Mouse (Mus musculus): ENCODE results near the gene Ube2b. TPM values are rescaled to one million over a fixed set of nuclear protein-coding genes. Genes with fewer than 3 reads are reported as not detected.

Gene Ube2b
- polyA plus RNA-seq (2017; shearing (Covaris generic)), result 457 TPM

GRCm38 (mm10) chr11:52000290-52000962 is at the start of gene Ube2b:
Gene Ube2b, minus strand, starts transcription at chr11:52000762.

DNA sequence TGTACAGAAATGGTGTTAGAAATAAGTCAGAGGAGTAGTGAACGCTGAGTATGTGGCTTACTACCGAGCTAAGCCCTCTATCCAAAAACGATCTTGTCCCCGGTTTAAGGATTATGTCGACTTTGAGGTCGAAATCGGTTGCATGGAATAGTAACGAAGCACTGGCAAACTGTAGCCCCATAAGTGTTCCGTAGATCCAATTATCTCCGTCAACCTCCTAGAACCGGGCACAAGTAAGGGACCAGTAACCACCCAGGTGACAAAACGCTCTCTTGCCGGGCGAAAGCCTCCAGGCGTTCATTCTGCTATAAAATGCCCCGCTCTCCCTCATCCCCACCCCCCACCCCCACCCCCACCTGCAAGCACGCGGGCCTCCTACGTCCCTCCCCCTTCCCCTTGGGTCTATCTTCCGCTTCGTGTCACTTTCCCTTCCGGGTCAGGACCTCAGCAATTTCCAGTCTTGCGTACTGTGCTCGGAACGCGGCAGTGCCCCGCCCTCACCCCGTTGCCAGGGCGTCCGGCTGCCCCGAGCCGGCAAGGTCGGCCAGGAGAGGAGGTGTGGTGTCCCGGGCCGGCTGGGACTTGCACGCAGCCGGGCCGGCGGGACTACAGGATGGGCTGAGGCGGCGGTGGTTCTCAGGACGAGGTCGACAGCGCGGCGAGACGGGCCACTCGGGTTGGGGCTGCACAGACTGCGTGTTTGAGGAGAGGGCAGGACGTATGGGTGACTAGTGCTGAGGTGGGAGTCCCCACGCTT is 3.4 kb upstream of the Ube2b start, which contains the start of gene Cdkl3:
Cdkl3 (plus strand) TSS at position 450 of the 757 bp plus-strand sequence.

DNA sequence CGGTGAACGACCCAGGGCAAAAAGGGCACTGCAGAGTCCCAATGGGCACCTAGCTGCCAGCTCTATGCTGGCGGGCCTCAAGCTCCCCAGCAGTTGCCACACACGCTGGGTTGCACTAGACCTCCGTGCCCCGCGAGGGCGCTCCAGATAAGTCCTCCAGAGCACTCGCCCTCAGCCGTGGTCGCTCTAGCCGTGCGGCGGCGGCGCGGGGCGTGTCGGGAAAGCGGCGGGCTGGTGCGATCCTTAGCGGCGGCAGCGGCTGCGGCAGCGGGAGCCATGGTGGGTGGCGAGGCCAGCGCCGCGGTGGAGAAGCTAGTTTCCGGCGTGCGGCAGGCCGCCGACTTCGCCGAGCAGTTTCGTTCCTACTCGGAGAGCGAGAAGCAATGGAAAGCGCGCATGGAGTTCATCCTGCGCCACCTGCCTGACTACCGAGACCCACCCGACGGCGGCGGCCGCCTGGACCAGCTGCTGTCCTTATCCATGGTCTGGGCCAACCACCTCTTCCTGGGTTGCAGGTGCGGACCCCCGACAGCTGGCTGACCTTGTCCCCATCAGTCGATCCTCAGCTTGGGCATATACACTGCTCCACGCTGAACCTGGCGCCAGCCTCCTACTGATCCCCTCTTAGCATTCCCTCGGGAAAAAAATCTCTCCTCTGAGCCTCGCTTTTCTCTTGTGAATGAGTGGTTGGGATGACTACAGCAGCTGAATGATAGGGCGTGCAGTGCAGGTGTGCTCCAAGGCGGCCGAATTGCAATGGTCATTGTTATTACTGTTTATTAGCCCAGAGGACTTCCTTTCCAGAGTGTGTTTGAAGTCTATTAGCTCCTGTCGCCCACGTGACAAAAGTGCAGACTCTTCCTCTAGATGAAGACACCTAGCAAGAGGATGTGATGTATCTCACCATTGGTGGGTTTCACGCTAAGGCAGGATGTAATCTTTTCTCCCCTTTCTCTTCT is 32.8 kb downstream of the Ube2b start, which contains the start of gene Cdkn2aipnl:
Cdkn2aipnl (plus strand) TSS at position 219 of the 959 bp plus-strand sequence.

Other genes starting within 250 kb of the Ube2b start
- 33.1 TPM for gene Sec24a, start 237.1 kb downstream of the Ube2b start, polyA plus RNA-seq (2017; shearing (Covaris generic))
- 73.8 TPM for gene Sar1b, start 237.1 kb downstream of the Ube2b start, polyA plus RNA-seq (2017; shearing (Covaris generic))
- 7.7 TPM for gene Jade2, start 143.1 kb downstream of the Ube2b start, polyA plus RNA-seq (2017; shearing (Covaris generic))
- 78.8 TPM for gene Cdkn2aipnl, start 33.1 kb downstream of the Ube2b start, polyA plus RNA-seq (2017; shearing (Covaris generic))
- gene Cdkl3, start 3.5 kb upstream of the Ube2b start, polyA plus RNA-seq (2017; shearing (Covaris generic)), result 4.4 TPM
- gene Ppp2ca, start 97.9 kb upstream of the Ube2b start, polyA plus RNA-seq (2017; shearing (Covaris generic)), result 150 TPM
- not detected for gene Olfr1373, start 144.8 kb upstream of the Ube2b start, polyA plus RNA-seq (2017; shearing (Covaris generic))
- not detected for gene Olfr1371, start 213.2 kb upstream of the Ube2b start, polyA plus RNA-seq (2017; shearing (Covaris generic))
- gene Skp1a, start 231.2 kb upstream of the Ube2b start, polyA plus RNA-seq (2017; shearing (Covaris generic)), result 259 TPM

Data from effector memory CD4-positive, alpha-beta T cell, adult 5 months (primary cell).